Mouse (Mus musculus): ENCODE results near the gene Pde2a. TPM values are rescaled to one million over a fixed set of nuclear protein-coding genes. Genes with fewer than 3 reads are reported as not detected.

Pde2a gene
- total and polyA plus RNA-seq, 3 experiments: 0.08 to 0.40 TPM; not detected in 1

DNA sequence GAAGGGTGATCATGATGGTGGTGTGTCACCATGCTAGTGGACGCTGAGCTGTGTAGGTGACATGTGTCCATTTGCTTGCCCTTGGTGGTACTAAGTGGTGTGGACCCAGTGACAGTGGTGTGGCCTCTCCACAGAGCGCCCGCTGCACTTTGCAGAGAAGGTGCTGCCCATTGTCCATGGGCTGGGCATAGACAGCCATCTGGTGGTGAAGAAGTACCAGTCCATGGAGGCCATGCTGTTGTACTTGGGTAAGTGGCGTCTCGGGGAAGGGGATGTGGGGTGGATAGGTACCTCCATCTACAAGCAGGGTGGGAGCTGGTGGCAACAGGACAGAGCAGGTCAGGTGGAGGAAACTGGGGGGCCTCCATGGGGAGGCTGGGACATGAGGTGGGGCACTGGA, 17.7 kb upstream of the Pde2a start (continued):
- TF ChIP-seq NRF1 (IDR thresholded peaks at IDR 0.05; ENCODE audit: low read depth, low read length) (no peak), MXI1 (IDR thresholded peaks at IDR 0.05; ENCODE audit: low read depth, low read length) (no peak), MAFK (IDR thresholded peaks at IDR 0.05; ENCODE audit: insufficient replicate concordance, low read length) (no peak), MAZ (IDR thresholded peaks at IDR 0.05; ENCODE audit: low read depth, low read length) (no peak), ZKSCAN1 (IDR thresholded peaks at IDR 0.05; ENCODE audit: borderline replicate concordance, low read depth, low read length) (no peak)

DNA sequence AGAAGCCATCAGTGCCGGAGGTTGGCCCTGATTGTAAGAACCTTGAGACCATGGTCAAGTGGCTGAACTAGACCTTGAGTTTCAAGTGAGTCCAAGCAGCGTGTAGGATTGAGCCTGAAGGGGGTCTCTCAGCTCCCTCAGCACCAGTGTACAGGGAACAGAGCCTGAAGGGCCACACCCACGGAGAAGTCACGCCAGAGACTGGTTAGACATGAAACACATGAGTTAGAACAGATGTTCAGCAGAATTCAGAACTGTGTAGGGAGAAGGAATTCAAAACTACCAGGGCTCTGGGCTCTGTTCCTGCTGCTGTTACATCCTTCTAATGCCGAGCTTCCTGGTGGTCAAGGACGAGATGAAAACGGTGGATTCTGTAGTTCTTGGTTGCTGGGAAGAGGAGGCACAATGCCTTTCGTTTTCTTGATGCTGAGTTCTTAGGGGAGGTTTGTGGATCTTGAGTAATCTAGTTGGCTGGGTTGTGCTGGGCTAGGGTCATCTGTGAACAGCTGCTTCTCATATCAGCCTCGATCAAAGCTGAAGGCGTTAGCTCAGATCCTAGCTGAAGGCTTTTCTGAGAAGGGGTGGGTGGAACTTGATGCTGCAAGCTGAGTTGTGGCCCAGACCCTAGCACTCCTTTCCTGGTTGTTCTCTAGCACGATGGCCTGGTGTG, 11.1 kb upstream of the Pde2a start, which contains the start of gene Gm45837:
TSS of gene Gm45837 (plus strand) at position 620 of the 670 bp plus-strand sequence.
- Histone ChIP-seq H3K4me3 (replicated peaks in 1 of 3; ENCODE audit: low read depth in 2 of 3, low read length in 2 of 3, poor library complexity in 1 of 3) (no peak within 1 kb of the TSS), H3K9me3 (replicated peaks; ENCODE audit: low read length) (peaks cover 12% of the 10 kb centered on the region), H3K4me1 (ENCODE audit: control insufficient read depth in 1 of 2, insufficient read depth in 2 of 2) (peaks cover 0 to 3% of the 10 kb centered on the region in 2 experiments; a peak in 3 of 4 replicates), H3K27me3 (replicated peaks) (no peaks in the 10 kb centered on the region), H3K27ac (ENCODE audit: insufficient read depth, low read depth) (no peak within 1 kb of the TSS), H3K9ac (ENCODE audit: insufficient read depth, low read depth) (no peak within 1 kb of the TSS), H3K4me2 (ENCODE audit: insufficient read depth, low read depth, poor library complexity, severe bottlenecking) (no peak within 1 kb of the TSS), H3K79me2 (replicated peaks; ENCODE audit: control insufficient read depth, extremely low read depth, insufficient read depth, poor library complexity, severe bottlenecking) (no peaks in the 10 kb centered on the region), H3K36me3 (replicated peaks in 1 of 2; ENCODE audit: control insufficient read depth in 1 of 2, insufficient read depth in 1 of 2, low read length in 1 of 2) (peaks cover 62 to 100% of the 10 kb centered on the region in 2 experiments)
- no peak for DNase-seq (ENCODE audit: extremely low read depth)
- no peak for TF ChIP-seq RAD21 (IDR thresholded peaks at IDR 0.05; ENCODE audit: low read depth, low read length)
- TF ChIP-seq UBTF (IDR thresholded peaks at IDR 0.05; ENCODE audit: low read depth, low read length): no peak
- no peak for TF ChIP-seq USF1 (IDR thresholded peaks at IDR 0.05; ENCODE audit: low read depth, low read length)
- no peak for TF ChIP-seq PAX5 (IDR thresholded peaks at IDR 0.05; ENCODE audit: low read length)
- no peak for TF ChIP-seq CTCF (conservative IDR thresholded peaks at IDR 0.05 in 1 of 2, IDR thresholded peaks at IDR 0.05 in 1 of 2; ENCODE audit: low read depth in 2 of 2, low read length in 2 of 2)
- TF ChIP-seq ZMIZ1 (IDR thresholded peaks at IDR 0.05; ENCODE audit: low read depth, low read length): no peak
- TF ChIP-seq POLR2A (IDR thresholded peaks at IDR 0.05; ENCODE audit: low read depth, low read length): no peak
- no peak for TF ChIP-seq TBP (conservative IDR thresholded peaks at IDR 0.05; ENCODE audit: low read depth, low read length)
- TF ChIP-seq MAX (IDR thresholded peaks at IDR 0.05; ENCODE audit: low read length): no peak
- TF ChIP-seq NELFE (IDR thresholded peaks at IDR 0.05; ENCODE audit: low read depth, low read length): no peak
- TF ChIP-seq EP300 (IDR thresholded peaks at IDR 0.05; ENCODE audit: low read length): no peak
- TF ChIP-seq MXI1 (IDR thresholded peaks at IDR 0.05; ENCODE audit: low read depth, low read length): no peak
- no peak for TF ChIP-seq BHLHE40 (IDR thresholded peaks at IDR 0.05; ENCODE audit: low read depth, low read length)
- no peak for TF ChIP-seq KAT2A (IDR thresholded peaks at IDR 0.05; ENCODE audit: insufficient replicate concordance, low read length)
- in situ Hi-C loops (cut with MboI; ENCODE audit: low pct_ligation_motif_present, low pct_unique_long_range_greater_than_20kb, low sequenced_read_pairs) (loop anchor here (25.0 kb wide), 1 partner anchor 102 kb away; no protein-coding TSS in a partner anchor), dilution Hi-C loops (cut with MboI; ENCODE audit: extremely low pct_ligation_motif_present, extremely low pct_unique_long_range_greater_than_20kb, low sequenced_read_pairs) (no loop called here)

GRCm38 (mm10) chr7:101412796-101413195, 8.7 kb upstream of the Pde2a start:
- no peak overlapping the region for H3K27ac ChIP-seq (ENCODE audit: insufficient read depth, low read depth)

More at GRCm38 (mm10) chr7:101412796-101413195, 8.7 kb upstream of the Pde2a start:
- H3K27me3 ChIP-seq (replicated peaks): no peaks in the 10 kb centered on the region
- H3K4me3 ChIP-seq (replicated peaks in 1 of 3; ENCODE audit: low read depth in 2 of 3, low read length in 2 of 3, poor library complexity in 1 of 3): no peak overlapping the region
- H3K79me2 ChIP-seq (replicated peaks; ENCODE audit: control insufficient read depth, extremely low read depth, insufficient read depth, poor library complexity, severe bottlenecking): no peaks in the 10 kb centered on the region
- peak; percentile 83 for DNase-seq (ENCODE audit: extremely low read depth)
- peaks cover 44 to 97% of the 10 kb centered on the region in 2 experiments for H3K36me3 ChIP-seq (replicated peaks in 1 of 2; ENCODE audit: control insufficient read depth in 1 of 2, insufficient read depth in 1 of 2, low read length in 1 of 2)
- H3K4me2 ChIP-seq (ENCODE audit: insufficient read depth, low read depth, poor library complexity, severe bottlenecking): no peak overlapping the region
- H3K4me1 ChIP-seq (ENCODE audit: control insufficient read depth in 1 of 2, insufficient read depth in 2 of 2): peaks cover 0 to 3% of the 10 kb centered on the region in 2 experiments; a peak in 3 of 4 replicates
- 0 out of 2 replicates have a peak, but pooled peaks have one; percentile 41 for TF ChIP-seq ELF1 (IDR thresholded peaks at IDR 0.05; ENCODE audit: low read depth, low read length)
- no peak for TF ChIP-seq UBTF (IDR thresholded peaks at IDR 0.05; ENCODE audit: low read depth, low read length)
- TF ChIP-seq ZNF384 (IDR thresholded peaks at IDR 0.05; ENCODE audit: low read depth, low read length): no peak
- peak; percentile 100 for TF ChIP-seq CTCF (conservative IDR thresholded peaks at IDR 0.05 in 1 of 2, IDR thresholded peaks at IDR 0.05 in 1 of 2; ENCODE audit: low read depth in 2 of 2, low read length in 2 of 2)
- TF ChIP-seq HCFC1 (IDR thresholded peaks at IDR 0.05; ENCODE audit: low read depth, low read length): no peak; the same call in 1 of the 2 replicates
- peak; percentile 94 for TF ChIP-seq SMC3 (IDR thresholded peaks at IDR 0.05; ENCODE audit: low read depth, low read length)
- TF ChIP-seq ZC3H11A (IDR thresholded peaks at IDR 0.05; ENCODE audit: low read depth, low read length): peak; percentile 22; the same call in 1 of the 2 replicates
- no peak for TF ChIP-seq BHLHE40 (IDR thresholded peaks at IDR 0.05; ENCODE audit: low read depth, low read length)
- peak; percentile 82 for TF ChIP-seq RAD21 (IDR thresholded peaks at IDR 0.05; ENCODE audit: low read depth, low read length)
- peak; percentile 90; the same call in 1 of the 2 replicates for TF ChIP-seq NELFE (IDR thresholded peaks at IDR 0.05; ENCODE audit: low read depth, low read length)
- TF ChIP-seq TCF12 (IDR thresholded peaks at IDR 0.05; ENCODE audit: low read depth, low read length): no peak
- peak; percentile 29; the same call in 1 of the 2 replicates for TF ChIP-seq IRF4 (IDR thresholded peaks at IDR 0.05; ENCODE audit: low read depth, low read length)
- in situ Hi-C loops (cut with MboI; ENCODE audit: low pct_ligation_motif_present, low pct_unique_long_range_greater_than_20kb, low sequenced_read_pairs): loop anchor here (25.0 kb wide), 1 partner anchor 100 kb away; no protein-coding TSS in a partner anchor
- no peak overlapping the region for H3K9ac ChIP-seq (ENCODE audit: insufficient read depth, low read depth)
- dilution Hi-C loops (cut with MboI; ENCODE audit: extremely low pct_ligation_motif_present, extremely low pct_unique_long_range_greater_than_20kb, low sequenced_read_pairs): no loop called here
- peaks cover 12% of the 10 kb centered on the region for H3K9me3 ChIP-seq (replicated peaks; ENCODE audit: low read length)

Data from CH12.LX (cell line).